Mouse (Mus musculus) Muller cell, postnatal 12 days (primary cell): ENCODE data around the gene Mrps21.
A peak's percentile ranks its signal among the peaks of the same experiment; 100 is the strongest.
"Not testable (repeated sequence)": the region's sequence is repeated elsewhere in the genome, so short reads cannot be mapped to it uniquely, and the experiment has no call there.

Experiments used
- DNase-seq: peaks from one replicate; pipeline ENCODE4 v3.0.0-alpha.2; 2015; ENCODE audit errors: inconsistent ontology term

The Mrps21 gene

DNA sequence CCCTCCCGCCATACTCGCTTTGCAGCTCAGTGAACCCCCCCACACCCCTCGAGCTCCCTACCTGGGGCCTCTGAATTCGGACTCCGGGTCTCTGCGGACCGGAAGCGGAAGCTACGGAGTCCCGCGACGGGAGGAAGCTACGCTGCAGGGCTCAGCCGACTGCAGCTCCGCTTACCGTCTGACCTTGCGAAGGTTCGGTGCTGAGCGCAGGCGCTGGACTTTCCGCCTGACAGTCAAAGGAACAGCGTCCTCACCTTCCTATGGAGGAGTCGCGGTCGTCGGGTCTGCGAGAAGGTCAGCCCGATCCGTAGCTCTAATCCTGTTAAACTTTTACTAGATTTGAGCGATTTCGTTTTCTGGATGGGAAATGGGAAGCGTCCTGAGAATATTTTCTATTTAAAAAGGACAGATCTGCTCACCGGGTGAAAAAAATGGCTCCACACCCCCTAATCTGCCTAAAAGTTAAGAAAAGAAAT is at the start of gene Mrps21:
TSS of gene Mrps21 (minus strand) at position 128 of the 476 bp plus-strand sequence.
- DNase-seq, result peak; percentile 78

DNA sequence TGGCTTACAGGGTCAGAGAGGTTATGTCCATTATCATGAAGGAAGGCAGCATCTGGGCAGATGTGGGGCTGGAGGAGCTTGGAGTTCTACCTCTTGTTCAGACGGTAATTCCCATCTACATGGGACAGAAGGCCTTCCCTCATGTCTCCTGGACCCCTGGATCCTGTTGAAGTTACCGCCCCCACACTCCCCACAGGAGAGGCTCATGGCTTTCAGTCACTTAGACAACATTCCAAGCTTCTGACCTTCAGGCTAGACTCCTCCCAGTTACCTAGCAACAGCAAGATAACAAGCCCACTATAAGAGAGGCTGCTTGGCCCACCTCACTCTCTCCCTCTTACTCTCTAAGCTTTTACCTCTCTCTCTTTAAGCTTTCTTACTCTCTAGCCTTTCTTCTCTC is 49.2 kb upstream of the Mrps21 start:
- not testable (repeated sequence) for DNase-seq

DNA sequence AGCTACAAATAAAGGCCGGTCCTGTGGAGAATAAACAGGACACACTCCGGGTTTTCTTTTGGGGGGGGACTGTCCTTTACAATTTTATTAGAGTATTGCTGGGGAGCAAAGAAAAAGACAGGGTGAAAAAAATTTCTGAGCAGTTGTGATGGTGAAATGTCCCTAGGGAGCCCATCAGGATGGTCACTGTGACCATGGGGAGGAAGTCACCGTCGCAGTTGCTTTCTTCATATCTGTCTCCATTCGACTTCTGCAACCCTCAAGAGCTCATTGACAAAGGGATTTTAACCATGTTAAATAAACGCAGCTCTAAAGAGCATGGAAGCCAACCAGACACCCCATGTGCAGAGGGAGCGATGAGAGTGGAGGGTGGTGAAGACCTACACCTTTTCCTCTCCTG is 45.4 kb upstream of the Mrps21 start:
- no peak for DNase-seq

DNA sequence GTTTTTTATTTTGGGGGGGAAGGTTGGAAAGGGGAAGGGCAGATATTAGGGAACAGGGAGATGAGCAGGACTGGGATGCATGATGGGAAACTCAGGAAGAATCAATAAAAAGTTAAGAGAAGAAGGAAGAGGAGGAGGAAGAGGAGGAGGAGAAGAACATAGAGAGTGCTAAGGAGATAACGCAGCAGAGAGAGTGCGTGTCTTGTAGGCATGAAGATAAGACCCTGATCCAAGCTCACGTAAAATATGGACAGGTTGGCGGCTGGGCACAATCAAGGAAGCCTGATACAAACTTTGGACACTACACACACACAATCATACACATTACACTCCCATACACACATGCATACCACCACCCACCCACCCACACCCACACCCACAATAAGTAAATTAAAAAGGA is 43.4 kb upstream of the Mrps21 start:
- no peak for DNase-seq

DNA sequence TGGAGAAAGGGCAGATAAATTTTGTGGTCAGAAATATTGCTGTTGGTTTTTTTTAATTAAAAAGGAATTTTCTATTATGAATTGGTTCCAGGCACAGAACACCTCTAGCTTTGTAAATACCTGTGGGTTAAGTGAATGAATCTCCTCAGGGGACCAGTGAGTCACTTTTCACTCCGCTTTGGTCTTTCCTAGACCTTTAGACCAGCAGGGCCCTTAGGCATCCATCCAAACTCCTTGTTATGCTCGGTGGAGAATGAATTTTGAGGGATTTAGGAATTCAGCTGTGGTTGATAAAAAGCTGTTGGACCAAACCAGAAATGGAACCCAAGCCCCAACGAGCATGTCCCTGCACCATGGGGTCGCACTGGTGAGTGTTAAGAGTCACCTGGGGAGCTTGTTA is 36.3 kb upstream of the Mrps21 start:
- peak; percentile 79 for DNase-seq

DNA sequence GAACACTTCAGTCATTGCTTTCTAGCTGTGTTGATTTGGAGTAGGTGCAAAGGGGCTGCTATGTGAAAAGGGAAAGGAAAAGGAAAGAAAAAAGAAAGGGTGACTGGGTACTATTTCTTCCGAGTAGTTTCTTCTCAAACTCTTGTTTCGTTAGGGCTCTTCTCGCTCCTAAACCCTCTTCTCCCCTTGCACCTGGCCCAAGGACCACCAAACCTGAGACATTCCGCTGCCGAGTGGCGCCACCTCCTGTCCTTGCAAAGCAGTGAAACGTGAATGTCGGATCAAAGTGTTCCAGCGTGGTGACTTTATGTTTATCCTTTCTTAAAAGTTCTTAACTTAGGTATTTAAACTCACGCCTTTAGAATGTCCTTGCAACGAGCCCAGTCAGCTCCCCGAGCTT is 35.5 kb upstream of the Mrps21 start:
- peak; percentile 23 for DNase-seq

DNA sequence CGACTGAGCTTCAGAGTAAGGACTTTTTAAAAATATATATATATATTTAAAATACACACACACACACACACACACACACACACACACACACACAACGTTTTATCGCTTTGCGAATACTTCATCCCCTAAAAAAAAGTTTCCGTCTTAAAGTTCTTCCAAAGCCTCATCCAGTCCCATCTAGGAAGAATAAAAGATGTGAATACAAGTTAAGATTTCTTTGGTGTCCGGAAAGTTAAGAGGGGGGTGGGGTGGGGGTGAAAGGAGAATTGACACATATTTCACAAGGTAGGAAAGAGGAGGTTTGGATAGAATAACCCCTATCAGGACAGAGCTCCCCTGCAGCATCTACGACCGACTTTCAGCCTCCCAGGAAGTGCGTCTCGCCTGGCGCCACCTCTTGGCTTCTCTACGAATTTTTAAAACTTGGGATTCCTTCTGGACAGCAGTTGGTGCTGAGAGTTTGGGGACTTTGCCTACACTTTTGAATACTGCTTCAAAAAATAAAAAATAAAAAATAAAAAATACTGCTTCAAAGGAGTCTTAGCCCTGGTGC is 34.7 kb upstream of the Mrps21 start:
- DNase-seq, result peak; percentile 54

DNA sequence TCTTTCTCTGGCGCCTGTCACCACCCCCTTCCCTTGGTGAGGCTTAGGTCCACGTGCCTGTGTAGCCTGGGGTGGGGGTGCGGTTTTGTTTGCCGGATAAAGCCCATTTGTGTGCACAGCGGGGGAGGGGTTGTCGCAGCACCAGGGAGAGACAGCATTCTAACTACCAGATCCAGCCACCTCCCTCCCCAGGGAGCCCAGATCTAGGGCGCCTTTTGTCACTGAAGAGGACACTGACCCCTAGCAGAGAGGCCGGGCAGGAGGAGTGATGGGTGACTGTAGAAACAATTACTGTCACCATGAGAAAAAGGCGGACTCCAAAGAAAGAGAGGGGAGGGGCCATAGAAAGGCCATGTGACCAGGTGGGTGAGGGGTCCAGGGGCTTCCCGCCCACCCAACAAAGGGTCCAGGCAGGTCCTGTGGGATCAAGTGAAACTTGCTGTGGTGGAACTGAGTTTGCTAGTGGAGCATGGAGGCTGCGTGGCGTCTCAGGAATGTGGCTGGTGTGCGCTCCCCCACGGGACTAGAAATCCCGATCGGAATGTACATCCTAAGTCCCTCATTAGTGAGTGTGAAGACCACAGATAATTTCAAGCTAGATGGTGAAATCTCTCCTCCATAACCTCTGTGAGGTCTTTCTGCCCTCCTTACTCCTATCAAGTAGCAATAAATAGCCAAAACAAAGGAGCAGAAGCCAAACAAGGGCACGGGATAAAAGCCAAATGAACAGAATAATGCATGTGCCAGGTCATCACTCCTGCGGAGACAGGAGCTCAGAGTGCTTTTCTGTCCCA is 34.0 kb upstream of the Mrps21 start:
- DNase-seq, result peak; percentile 80

DNA sequence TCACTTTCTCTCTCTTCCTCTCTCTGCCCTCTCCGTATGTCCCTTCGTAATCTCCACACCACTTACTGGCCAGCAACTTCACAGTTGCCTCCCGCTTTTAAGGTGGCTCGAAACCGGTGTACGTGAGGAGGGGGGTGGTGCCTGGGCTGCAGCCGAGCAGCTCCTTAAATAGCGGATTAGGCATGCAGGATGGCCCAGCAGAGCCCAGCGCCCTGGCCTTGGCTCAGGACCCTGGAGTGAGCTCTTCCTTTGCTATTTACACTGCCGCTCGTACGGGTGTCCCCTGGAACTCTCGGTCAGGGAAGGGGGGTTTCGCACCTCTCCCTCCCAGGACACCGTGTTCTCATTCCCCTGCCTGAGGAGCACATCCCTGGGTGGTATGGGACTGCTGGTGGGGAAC is 33.2 kb upstream of the Mrps21 start, which contains the start of gene Car14:
TSS of gene Car14 (minus strand) at position 124 of the 400 bp plus-strand sequence.
- peak; percentile 44 for DNase-seq

DNA sequence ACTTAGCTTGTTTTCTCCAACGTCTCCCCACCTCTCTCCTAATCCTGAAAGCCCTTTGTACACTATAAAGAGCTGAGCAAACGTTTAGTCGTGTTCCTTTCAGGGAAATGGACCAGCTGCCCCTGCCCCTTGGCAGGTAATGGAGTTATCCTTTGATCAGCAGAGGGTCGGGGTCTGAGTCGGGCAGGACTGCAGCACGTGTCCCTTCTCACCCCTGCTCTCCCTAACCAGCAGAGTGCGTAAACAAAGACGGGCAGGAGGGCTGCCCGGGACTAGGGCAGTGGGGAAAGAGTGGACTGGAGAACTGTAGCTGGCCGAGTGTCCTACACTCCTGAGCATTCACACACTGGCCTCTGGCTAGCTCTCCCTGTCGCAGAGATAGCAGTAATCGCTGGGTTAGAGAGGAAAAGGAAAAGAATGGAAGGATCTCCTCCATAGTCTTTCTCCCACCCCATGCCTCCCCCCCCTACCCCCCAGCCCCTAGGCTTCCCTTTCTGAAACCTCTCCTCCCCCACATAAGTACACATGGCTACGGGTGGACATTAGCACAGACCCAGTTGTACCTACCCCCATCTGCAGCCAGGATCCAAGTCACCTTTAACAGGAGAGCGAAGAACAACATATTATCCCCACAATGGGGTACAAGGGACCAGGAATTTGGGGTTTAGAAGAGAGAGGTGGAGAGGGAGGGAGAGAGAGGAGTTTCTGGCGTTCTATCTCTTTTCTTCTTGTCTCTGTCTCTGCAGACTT is 32.6 kb upstream of the Mrps21 start:
- no peak for DNase-seq

DNA sequence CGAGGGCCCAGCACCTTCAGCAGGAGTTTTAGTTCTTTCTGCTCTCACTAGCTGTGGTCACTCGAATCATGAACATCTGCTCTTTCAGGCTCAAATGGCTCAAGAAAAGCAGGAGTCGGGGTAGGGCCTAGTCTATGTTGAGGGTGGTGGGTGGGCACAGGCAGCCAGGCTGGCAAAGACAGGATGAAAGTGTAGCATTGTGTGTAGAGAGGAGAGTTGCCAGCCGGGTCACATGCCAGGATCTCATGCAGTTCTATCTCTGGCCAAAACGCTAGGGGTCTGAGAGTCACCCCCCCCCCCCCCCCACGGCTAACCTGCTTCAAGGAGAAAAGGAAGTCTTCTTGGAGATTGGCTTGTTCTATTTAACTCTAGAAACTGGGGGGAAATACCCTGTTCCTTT is 31.3 kb upstream of the Mrps21 start:
- DNase-seq, result no peak

DNA sequence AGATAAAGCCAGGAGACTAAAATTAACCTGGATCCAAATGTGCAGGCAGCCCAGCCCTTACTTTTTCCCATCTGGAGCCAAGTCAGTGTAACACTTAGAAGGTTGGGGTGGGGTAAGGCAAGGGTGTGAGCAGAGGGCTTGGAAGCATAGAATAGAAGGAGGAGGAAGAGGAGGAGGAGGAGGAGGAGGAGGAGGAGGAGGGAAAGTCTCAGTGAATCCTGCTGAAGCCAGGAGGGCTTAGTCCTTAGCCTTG is 31.0 kb upstream of the Mrps21 start:
- DNase-seq, result no peak

DNA sequence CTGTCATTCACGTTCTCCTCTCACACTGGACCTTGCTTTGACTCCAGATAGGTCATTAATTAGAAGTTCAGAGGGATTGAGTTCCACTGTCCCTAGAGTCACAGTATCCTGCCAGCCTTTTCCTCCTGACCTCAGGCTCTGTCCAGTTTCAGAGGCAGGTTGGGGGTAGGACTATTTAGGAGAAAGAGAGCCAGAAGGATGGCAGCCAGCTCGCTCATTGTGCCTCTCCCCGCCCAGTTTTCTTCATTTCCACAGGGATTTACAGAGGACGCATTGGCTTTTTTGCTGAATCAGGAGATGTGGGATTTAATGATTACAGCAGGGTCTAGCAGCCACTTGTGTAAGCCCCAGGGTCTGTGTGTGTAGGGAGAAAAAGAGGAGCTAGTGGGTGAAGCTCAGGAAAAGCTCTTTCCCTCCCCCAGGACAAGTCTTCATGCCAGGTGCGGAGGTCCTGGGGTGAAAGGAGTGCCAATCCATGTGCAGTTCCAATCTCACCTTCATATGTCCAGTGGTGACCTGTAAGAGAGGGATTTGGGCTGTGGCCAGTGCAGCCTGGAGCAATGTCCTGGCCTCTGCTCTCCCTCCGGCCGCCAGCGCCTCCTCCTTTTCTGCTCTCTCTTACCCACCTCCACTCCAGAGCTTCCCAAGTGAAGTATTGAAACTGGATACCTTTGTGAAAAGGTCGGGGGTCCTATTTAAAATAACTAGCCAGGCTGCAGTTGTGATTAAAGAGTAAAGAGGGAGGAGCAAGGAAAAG is 30.5 kb upstream of the Mrps21 start:
- DNase-seq, result no peak

DNA sequence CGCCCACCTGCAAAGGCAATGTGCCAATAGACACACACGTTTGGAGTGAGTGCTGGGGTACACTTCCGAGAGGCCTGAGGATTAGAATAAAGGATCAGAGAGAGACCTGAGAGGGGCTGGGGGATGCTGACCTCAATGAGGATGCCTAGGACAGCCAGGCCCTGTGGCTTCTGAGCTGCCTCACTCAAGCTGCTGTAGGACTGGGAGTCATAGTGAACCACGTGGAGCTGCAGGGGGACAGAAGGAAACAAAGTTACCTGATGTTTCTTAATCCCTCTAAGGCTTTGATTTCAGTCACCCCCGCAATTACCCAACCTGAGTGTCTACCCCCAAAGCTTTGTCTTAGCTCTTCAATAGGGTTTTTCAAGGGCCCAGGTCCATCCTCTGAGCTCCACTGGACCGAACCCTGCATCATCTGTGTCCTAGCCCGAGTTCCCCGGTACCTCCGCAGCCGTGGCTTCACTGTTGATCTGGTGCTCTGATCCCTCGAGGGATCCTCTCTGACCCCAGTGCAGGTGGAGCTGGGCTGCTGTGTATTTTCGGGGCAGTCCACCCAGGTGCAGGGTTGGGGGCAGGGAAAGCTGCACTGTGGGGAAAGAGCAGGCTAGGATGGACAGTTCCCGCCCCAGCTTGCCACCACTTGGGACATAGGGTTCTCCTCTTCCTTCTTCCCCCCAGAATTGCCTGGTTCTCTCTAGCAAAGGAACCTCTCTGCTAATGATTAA is 28.6 kb upstream of the Mrps21 start:
- no peak for DNase-seq

DNA sequence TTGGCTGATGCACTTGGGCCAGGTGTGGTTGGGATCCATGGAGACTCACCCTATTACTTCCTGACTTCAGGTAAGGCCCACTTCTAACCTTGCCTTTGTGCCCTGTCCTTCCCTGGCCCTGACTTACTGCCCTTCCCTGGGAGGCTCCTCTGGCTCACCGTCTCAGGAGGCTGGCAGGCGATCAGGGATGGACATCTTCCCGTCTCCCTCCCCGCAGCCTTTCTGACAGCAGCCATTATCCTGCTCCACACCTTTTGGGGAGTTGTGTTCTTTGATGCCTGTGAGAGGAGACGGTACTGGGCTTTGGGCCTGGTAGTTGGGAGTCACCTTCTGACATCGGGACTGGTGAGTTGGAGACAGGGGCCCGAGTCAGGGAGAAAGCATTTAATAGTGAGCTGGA is 24.2 kb upstream of the Mrps21 start:
- not testable (repeated sequence) for DNase-seq

DNA sequence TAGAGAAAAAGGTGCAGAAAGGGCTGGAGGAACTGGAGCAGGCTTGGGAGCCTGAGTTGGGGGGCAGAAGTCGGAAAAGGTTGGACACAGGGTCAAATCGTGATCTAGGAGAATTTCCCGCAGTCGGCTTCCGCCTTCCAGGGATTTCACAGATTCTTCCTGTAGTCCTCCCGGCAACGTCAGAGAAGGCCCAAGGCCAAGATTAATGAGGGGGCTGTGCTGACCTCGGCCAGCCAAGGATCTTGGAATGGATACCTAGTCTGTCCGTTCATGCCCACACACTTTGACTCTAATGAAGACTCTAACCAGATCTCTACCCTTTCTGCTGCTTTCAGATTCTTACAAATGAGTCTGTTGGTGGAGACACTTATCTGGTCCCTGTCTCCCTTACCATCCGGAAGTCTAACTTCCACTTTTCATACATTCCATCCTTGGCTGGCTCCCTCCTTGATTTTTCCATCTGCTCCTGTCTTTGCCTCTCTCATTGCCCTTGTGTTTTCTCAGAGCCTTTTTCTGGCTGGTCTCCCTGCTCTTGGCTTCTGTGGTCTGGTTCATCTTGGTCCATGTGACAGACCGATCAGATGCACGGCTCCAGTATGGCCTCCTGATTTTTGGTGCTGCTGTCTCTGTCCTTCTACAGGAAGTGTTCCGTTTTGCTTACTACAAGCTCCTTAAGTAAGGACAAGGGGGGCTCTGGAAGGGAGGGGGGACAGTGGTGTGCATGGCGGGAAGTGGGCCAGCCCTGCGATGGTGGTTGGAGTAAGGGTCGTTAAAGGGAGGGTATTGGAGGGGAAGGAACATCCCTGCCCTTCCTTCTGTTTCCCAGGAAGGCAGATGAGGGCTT is 23.2 kb upstream of the Mrps21 start:
- peak; percentile 78 for DNase-seq

DNA sequence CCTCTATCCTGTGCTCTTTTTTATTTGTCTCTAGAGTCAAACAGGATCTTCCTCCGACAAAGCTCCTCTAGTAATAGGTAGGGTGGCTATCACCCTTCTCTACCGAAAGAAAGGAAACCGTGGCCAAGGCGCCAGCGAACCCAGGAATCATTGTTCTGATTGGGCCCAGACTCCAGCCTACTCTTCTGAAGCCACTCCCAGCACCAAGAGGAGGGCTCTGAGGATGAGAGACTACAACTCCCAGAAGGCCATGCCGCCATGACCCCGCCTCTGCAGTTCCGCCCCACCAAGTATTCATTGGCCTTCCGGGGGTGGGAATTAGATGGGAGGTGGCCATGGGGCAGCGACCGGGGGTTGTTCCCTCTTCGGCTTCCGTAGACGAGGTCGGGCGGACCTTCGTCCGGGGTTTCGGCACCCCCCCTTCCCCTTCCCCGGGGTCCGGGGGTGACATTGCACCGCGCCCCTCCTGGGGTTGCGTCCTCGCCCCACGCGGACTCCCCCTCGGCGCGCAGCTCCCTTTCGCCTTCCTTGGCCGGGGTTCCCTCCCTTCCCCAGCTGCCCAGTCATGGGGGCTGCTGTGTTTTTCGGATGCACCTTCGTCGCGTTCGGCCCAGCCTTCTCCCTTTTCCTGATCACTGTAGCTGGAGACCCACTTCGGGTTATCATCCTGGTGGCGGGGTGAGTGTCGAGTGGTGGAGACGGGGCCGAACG is 22.4 kb upstream of the Mrps21 start, which contains the start of gene Aph1a:
TSS of gene Aph1a (plus strand) at position 364 of the 711 bp plus-strand sequence.
- peak; percentile 99 for DNase-seq

DNA sequence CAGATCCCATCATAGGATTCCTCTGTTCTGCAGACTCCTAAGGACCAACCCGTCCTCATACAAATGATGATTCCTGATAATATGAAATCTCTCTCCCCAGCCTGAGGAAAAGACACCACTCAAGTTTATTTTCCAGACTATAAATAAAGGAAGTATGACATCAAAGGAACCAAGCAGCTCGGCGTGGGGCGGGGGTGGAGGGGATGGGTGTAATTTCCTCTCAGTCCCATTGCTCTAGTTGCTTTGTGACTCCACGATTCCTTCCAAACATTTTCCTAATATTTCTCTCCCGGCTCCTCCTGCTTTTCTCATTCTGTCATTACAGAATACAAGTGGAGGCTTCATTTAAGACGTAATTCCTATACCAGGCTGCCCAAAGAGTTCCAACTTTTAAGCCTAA is 21.8 kb upstream of the Mrps21 start:
- DNase-seq, result no peak
